Mouse (Mus musculus) heart, postnatal 14 days (tissue): ENCODE measurements at regions not wholly inside any gene's neighbourhood (a gene's known extent, or its start where the extent isn't known, plus 50 kb on each side); places are given as distances from the start of the nearest gene placed in this dataset.

ENCODE experiments used
- DNase-seq, 2 experiments: peaks; one replicate each; pipeline ENCODE4 v3.0.0; 2021 to 2022
- intact Hi-C: fragments of 180-260 bp; cut with DNase I; formaldehyde crosslinking; loops from one replicate; pipeline ENCODE4 v1.15.1; 2025

GRCm38 (mm10) chr2:166370776-166371175, 215.3 kb upstream of the Sulf2 start:
- DNase-seq, result no peak
- intact Hi-C loops, result no loop called here

- no peak for DNase-seq
- intact Hi-C loops, result loop anchor here (5.0 kb wide), 1 partner anchor 76 kb away; no protein-coding TSS in a partner anchor
Observed at GRCm38 (mm10) chr2:166361645-166362044, 206.2 kb upstream of the Sulf2 start.

GRCm38 (mm10) chr2:166360786-166361185, 205.3 kb upstream of the Sulf2 start:
- no peak for DNase-seq
- intact Hi-C loops, result loop anchor here (5.0 kb wide), 1 partner anchor 77 kb away; no protein-coding TSS in a partner anchor

- intact Hi-C loops, result loop anchor here (5.0 kb wide), 1 partner anchor 77 kb away; no protein-coding TSS in a partner anchor
- DNase-seq, result peak; percentile 44 to 56
Observed at GRCm38 (mm10) chr2:166359995-166360394, 204.5 kb upstream of the Sulf2 start.

GRCm38 (mm10) chr2:166357824-166358223, 202.4 kb upstream of the Sulf2 start:
- intact Hi-C loops, result no loop called here
- DNase-seq, result peak; percentile 52 to 71

- intact Hi-C loops, result no loop called here
- DNase-seq, result no peak
Observed at GRCm38 (mm10) chr2:166355944-166356343, 200.5 kb upstream of the Sulf2 start.

GRCm38 (mm10) chr2:166355446-166355845, 200.0 kb upstream of the Sulf2 start:
- DNase-seq, result no peak
- intact Hi-C loops, result no loop called here

GRCm38 (mm10) chr2:166354391-166354790, 198.9 kb upstream of the Sulf2 start:
- DNase-seq, result no peak
- intact Hi-C loops, result no loop called here

- intact Hi-C loops, result no loop called here
- DNase-seq, result peak; percentile 42 to 45
Observed at GRCm38 (mm10) chr2:166353447-166354111, 198.1 kb upstream of the Sulf2 start.

GRCm38 (mm10) chr2:166351984-166352383, 196.5 kb upstream of the Sulf2 start:
- no peak for DNase-seq
- intact Hi-C loops, result no loop called here

GRCm38 (mm10) chr2:166351581-166351980, 196.1 kb upstream of the Sulf2 start:
- intact Hi-C loops, result no loop called here

GRCm38 (mm10) chr2:166348654-166349053, 193.2 kb upstream of the Sulf2 start:
- intact Hi-C loops, result no loop called here
- no peak for DNase-seq

More at GRCm38 (mm10) chr2:166351581-166351980, 196.1 kb upstream of the Sulf2 start:
- DNase-seq, result no peak

- DNase-seq, result no peak
- intact Hi-C loops, result no loop called here
Observed at GRCm38 (mm10) chr2:166346421-166347182, 191.1 kb upstream of the Sulf2 start.

GRCm38 (mm10) chr2:166343551-166344340, 188.3 kb upstream of the Sulf2 start:
- intact Hi-C loops, result loop anchor here (5.0 kb wide), 1 partner anchor 186 kb away; the partner anchor contains the start of gene Sulf2
- DNase-seq, result no peak

- peak; percentile 68 to 72 for DNase-seq
- intact Hi-C loops, result loop anchor here (5.0 kb wide), 1 partner anchor 185 kb away; the partner anchor contains the start of gene Sulf2
Observed at GRCm38 (mm10) chr2:166342407-166342806, 186.9 kb upstream of the Sulf2 start.

GRCm38 (mm10) chr2:166340196-166340595, 184.7 kb upstream of the Sulf2 start:
- intact Hi-C loops, result loop anchor here (5.0 kb wide), 1 partner anchor 183 kb away; the partner anchor contains the start of gene Sulf2
- DNase-seq, result no peak

- DNase-seq, result no peak
- intact Hi-C loops, result no loop called here
Observed at GRCm38 (mm10) chr2:166339427-166339826, 184.0 kb upstream of the Sulf2 start.

GRCm38 (mm10) chr2:166338396-166339085, 183.1 kb upstream of the Sulf2 start:
- intact Hi-C loops, result no loop called here
- DNase-seq, result peak; percentile 33 to 44

- intact Hi-C loops, result no loop called here
- DNase-seq, result no peak
Observed at GRCm38 (mm10) chr2:166337666-166338065, 182.2 kb upstream of the Sulf2 start.

- intact Hi-C loops, result no loop called here
- peak; percentile 69 to 71 for DNase-seq
Observed at GRCm38 (mm10) chr2:166335702-166336101, 180.2 kb upstream of the Sulf2 start.
